Mouse (Mus musculus): ENCODE measurements at regions not wholly inside any gene's neighbourhood (a gene's known extent, or its start where the extent isn't known, plus 50 kb on each side); places are given as distances from the start of the nearest gene placed in this dataset.

- DNase-seq = peak; percentile 68
Measured at GRCm38 (mm10) chr2:147454362-147455257, 92.9 kb downstream of the Pax1 start.

Measured in lung, postnatal 36 days (tissue).